13 mouse cellular contexts compared by ENCODE assay signal in genomic region chr2:105333107-105333506, GRCm38 (mm10).
"Had no signal": no experiment of that assay in that cellular context is flagged by ENCODE, and none has a peak within 500 bp of the region (broad histone marks: within the 10 kb centered on the region; RNA-seq: fewer than 3 reads in every experiment).

No protein-coding gene starts in this region.

- H3K27ac ChIP-seq: intestine, embryonic 15.5 days; layer of hippocampus, adult 2 months; limb, embryonic 12.5 days; liver, embryonic 13.5 days; stomach, embryonic 15.5 days had no signal

- H3K9me3 ChIP-seq: intestine, embryonic 15.5 days; limb, embryonic 12.5 days; liver, embryonic 13.5 days; stomach, embryonic 15.5 days had no signal

- H3K27me3 ChIP-seq: intestine, embryonic 15.5 days; liver, embryonic 13.5 days; stomach, embryonic 15.5 days had no signal

- H3K9ac ChIP-seq: intestine, embryonic 15.5 days; limb, embryonic 12.5 days; liver, embryonic 13.5 days; liver, postnatal 0 days; stomach, embryonic 15.5 days had no signal

- H3K4me1 ChIP-seq: intestine, embryonic 15.5 days; liver, embryonic 13.5 days; stomach, embryonic 15.5 days had no signal

- H3K36me3 ChIP-seq: intestine, embryonic 15.5 days; limb, embryonic 12.5 days; liver, embryonic 13.5 days; stomach, embryonic 15.5 days had no signal

- H3K4me3 ChIP-seq: intestine, embryonic 15.5 days; layer of hippocampus, adult 2 months; limb, embryonic 12.5 days; liver, embryonic 13.5 days; stomach, embryonic 15.5 days had no signal

- DNase-seq: kidney, adult 18-20 months; kidney, postnatal 10 days; kidney, postnatal 4 days; liver; liver, embryonic 13.5 days; liver, postnatal 0 days; right cerebral cortex, postnatal 14 days; thymus, adult 2 months; thymus, postnatal 25 days had no signal

- ATAC-seq: intestine, embryonic 15.5 days; liver, postnatal 0 days had no signal

- H3K4me2 ChIP-seq: intestine, embryonic 15.5 days; limb, embryonic 12.5 days; liver, embryonic 13.5 days; stomach, embryonic 15.5 days had no signal
